Mouse (Mus musculus): ENCODE results near the gene Rufy2. TPM values are rescaled to one million over a fixed set of nuclear protein-coding genes. Genes with fewer than 3 reads are reported as not detected.
A peak's percentile ranks its signal among the peaks of the same experiment; 100 is the strongest.

Rufy2 gene
- polyA plus RNA-seq, 1 experiment from 2014 or later, result 60.3 TPM

- Histone ChIP-seq H3K27ac (replicated peaks; ENCODE audit: low read depth, low read length) (peak overlapping the region; percentile 49), H3K4me1 (ENCODE audit: control insufficient read depth, insufficient read depth, low read length) (peaks cover 29% of the 10 kb centered on the region), H3K36me3 (ENCODE audit: control insufficient read depth, insufficient read depth, low read length) (no peaks in the 10 kb centered on the region), H3K4me3 (replicated peaks; ENCODE audit: low read depth, low read length) (no peak overlapping the region), H3K9me3 (ENCODE audit: control insufficient read depth, low read length) (no peaks in the 10 kb centered on the region), H3K4me2 (ENCODE audit: low read length) (no peak overlapping the region), H3K9ac (replicated peaks; ENCODE audit: low read length) (no peak overlapping the region), H3K27me3 (ENCODE audit: control insufficient read depth, insufficient read depth, low read length) (no peaks in the 10 kb centered on the region)
- 38% methylated on average over 4 of the region's 4 CpGs for WGBS
- ATAC-seq (ENCODE audit: low FRiP score, low TSS enrichment) (no peak), DNase-seq (no peak)
Measured at GRCm38 (mm10) chr10:63028396-63028795, 48.4 kb downstream of the Rufy2 start.

GRCm38 (mm10) chr10:63032267-63032666, 52.2 kb downstream of the Rufy2 start:
- H3K9me3 ChIP-seq (ENCODE audit: control insufficient read depth, low read length), result no peaks in the 10 kb centered on the region
- 83% methylated on average over 3 of the region's 3 CpGs for WGBS
- no peak overlapping the region for H3K4me3 ChIP-seq (replicated peaks; ENCODE audit: low read depth, low read length)
- H3K9ac ChIP-seq (replicated peaks; ENCODE audit: low read length), result no peak overlapping the region
- H3K4me2 ChIP-seq (ENCODE audit: low read length), result no peak overlapping the region
- no peak for ATAC-seq (ENCODE audit: low FRiP score, low TSS enrichment)
- H3K36me3 ChIP-seq (ENCODE audit: control insufficient read depth, insufficient read depth, low read length), result no peaks in the 10 kb centered on the region
- no peaks in the 10 kb centered on the region for H3K27me3 ChIP-seq (ENCODE audit: control insufficient read depth, insufficient read depth, low read length)
- H3K4me1 ChIP-seq (ENCODE audit: control insufficient read depth, insufficient read depth, low read length), result peaks cover 7% of the 10 kb centered on the region
- no peak for DNase-seq
- H3K27ac ChIP-seq (replicated peaks; ENCODE audit: low read depth, low read length), result no peak overlapping the region

- WGBS, result 71% methylated on average over 3 of the region's 3 CpGs
- no peaks in the 10 kb centered on the region for H3K36me3 ChIP-seq (ENCODE audit: control insufficient read depth, insufficient read depth, low read length)
- no peak for DNase-seq
- no peak overlapping the region for H3K27ac ChIP-seq (replicated peaks; ENCODE audit: low read depth, low read length)
- no peak overlapping the region for H3K9ac ChIP-seq (replicated peaks; ENCODE audit: low read length)
- H3K4me2 ChIP-seq (ENCODE audit: low read length), result no peak overlapping the region
- no peak overlapping the region for H3K4me3 ChIP-seq (replicated peaks; ENCODE audit: low read depth, low read length)
- ATAC-seq (ENCODE audit: low FRiP score, low TSS enrichment), result no peak
- H3K4me1 ChIP-seq (ENCODE audit: control insufficient read depth, insufficient read depth, low read length), result peaks cover 4% of the 10 kb centered on the region; the same call in 1 of the 2 replicates
- H3K9me3 ChIP-seq (ENCODE audit: control insufficient read depth, low read length), result no peaks in the 10 kb centered on the region
- no peaks in the 10 kb centered on the region for H3K27me3 ChIP-seq (ENCODE audit: control insufficient read depth, insufficient read depth, low read length)
Measured at GRCm38 (mm10) chr10:63032956-63033355, 52.9 kb downstream of the Rufy2 start.

GRCm38 (mm10) chr10:63038571-63039320, 58.7 kb downstream of the Rufy2 start:
- Histone ChIP-seq H3K4me2 (ENCODE audit: low read length) (no peak overlapping the region), H3K4me3 (replicated peaks; ENCODE audit: low read depth, low read length) (no peak overlapping the region), H3K36me3 (ENCODE audit: control insufficient read depth, insufficient read depth, low read length) (no peaks in the 10 kb centered on the region), H3K27ac (replicated peaks; ENCODE audit: low read depth, low read length) (no peak overlapping the region), H3K4me1 (ENCODE audit: control insufficient read depth, insufficient read depth, low read length) (no peaks in the 10 kb centered on the region), H3K9ac (replicated peaks; ENCODE audit: low read length) (no peak overlapping the region), H3K27me3 (ENCODE audit: control insufficient read depth, insufficient read depth, low read length) (no peaks in the 10 kb centered on the region), H3K9me3 (ENCODE audit: control insufficient read depth, low read length) (no peaks in the 10 kb centered on the region)
- DNase-seq (no peak), ATAC-seq (ENCODE audit: low FRiP score, low TSS enrichment) (no peak)
- WGBS, result 83% methylated on average over 14 of the region's 14 CpGs

- no peak overlapping the region for H3K9ac ChIP-seq (replicated peaks; ENCODE audit: low read length)
- H3K9me3 ChIP-seq (ENCODE audit: control insufficient read depth, low read length), result no peaks in the 10 kb centered on the region
- H3K36me3 ChIP-seq (ENCODE audit: control insufficient read depth, insufficient read depth, low read length), result no peaks in the 10 kb centered on the region
- H3K4me3 ChIP-seq (replicated peaks; ENCODE audit: low read depth, low read length), result no peak overlapping the region
- ATAC-seq (ENCODE audit: low FRiP score, low TSS enrichment) (no peak), DNase-seq (no peak)
- no peaks in the 10 kb centered on the region for H3K27me3 ChIP-seq (ENCODE audit: control insufficient read depth, insufficient read depth, low read length)
- 0 out of 2 replicates have a peak overlapping the region, but pooled peaks have one; percentile 5 for H3K27ac ChIP-seq (replicated peaks; ENCODE audit: low read depth, low read length)
- 69% methylated on average over 5 of the region's 5 CpGs for WGBS
- no peaks in the 10 kb centered on the region for H3K4me1 ChIP-seq (ENCODE audit: control insufficient read depth, insufficient read depth, low read length)
- H3K4me2 ChIP-seq (ENCODE audit: low read length), result no peak overlapping the region
Measured at GRCm38 (mm10) chr10:63039867-63040628, 60.0 kb downstream of the Rufy2 start.

GRCm38 (mm10) chr10:63043154-63043553, 63.1 kb downstream of the Rufy2 start:
- Histone ChIP-seq H3K36me3 (ENCODE audit: control insufficient read depth, insufficient read depth, low read length) (no peaks in the 10 kb centered on the region), H3K4me2 (ENCODE audit: low read length) (no peak overlapping the region), H3K9me3 (ENCODE audit: control insufficient read depth, low read length) (no peaks in the 10 kb centered on the region), H3K9ac (replicated peaks; ENCODE audit: low read length) (no peak overlapping the region), H3K27me3 (ENCODE audit: control insufficient read depth, insufficient read depth, low read length) (no peaks in the 10 kb centered on the region), H3K4me3 (replicated peaks; ENCODE audit: low read depth, low read length) (no peak overlapping the region), H3K4me1 (ENCODE audit: control insufficient read depth, insufficient read depth, low read length) (no peaks in the 10 kb centered on the region), H3K27ac (replicated peaks; ENCODE audit: low read depth, low read length) (no peak overlapping the region)
- ATAC-seq (ENCODE audit: low FRiP score, low TSS enrichment), result no peak
- peak; percentile 57 for DNase-seq
- 70% methylated on average over 3 of the region's 3 CpGs for WGBS

DNA sequence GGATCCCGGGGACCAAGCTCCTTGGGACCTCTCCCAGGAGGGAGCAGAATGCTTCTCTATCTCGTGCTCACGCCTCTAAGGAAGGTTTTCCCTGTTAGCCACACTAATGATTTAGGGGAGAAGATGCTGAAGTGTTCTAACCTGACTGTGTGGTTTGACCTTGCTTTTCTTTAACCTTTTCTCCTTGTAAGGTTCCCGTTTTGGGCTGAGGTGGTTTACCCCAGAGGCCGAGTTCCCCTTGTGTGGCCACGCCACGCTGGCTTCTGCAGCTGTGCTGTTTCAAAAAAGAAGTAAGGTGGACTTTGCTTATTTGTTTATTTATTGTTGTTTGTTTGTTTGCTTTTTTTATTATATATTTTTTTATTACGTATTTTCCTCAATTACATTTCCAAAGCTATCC, 67.7 kb downstream of the Rufy2 start:
- Histone ChIP-seq H3K27ac (replicated peaks; ENCODE audit: low read depth, low read length) (no peak overlapping the region), H3K9ac (replicated peaks; ENCODE audit: low read length) (no peak overlapping the region), H3K4me1 (ENCODE audit: control insufficient read depth, insufficient read depth, low read length) (no peaks in the 10 kb centered on the region), H3K4me2 (ENCODE audit: low read length) (no peak overlapping the region), H3K9me3 (ENCODE audit: control insufficient read depth, low read length) (no peaks in the 10 kb centered on the region), H3K4me3 (replicated peaks; ENCODE audit: low read depth, low read length) (no peak overlapping the region), H3K27me3 (ENCODE audit: control insufficient read depth, insufficient read depth, low read length) (no peaks in the 10 kb centered on the region), H3K36me3 (ENCODE audit: control insufficient read depth, insufficient read depth, low read length) (no peaks in the 10 kb centered on the region)
- DNase-seq (no peak), ATAC-seq (ENCODE audit: low FRiP score, low TSS enrichment) (no peak)
- 90% methylated on average over 8 of the region's 8 CpGs for WGBS

- ATAC-seq (ENCODE audit: low FRiP score, low TSS enrichment) (no peak), DNase-seq (no peak)
- Histone ChIP-seq H3K4me3 (replicated peaks; ENCODE audit: low read depth, low read length) (no peak overlapping the region), H3K9ac (replicated peaks; ENCODE audit: low read length) (no peak overlapping the region), H3K4me2 (ENCODE audit: low read length) (no peak overlapping the region), H3K36me3 (ENCODE audit: control insufficient read depth, insufficient read depth, low read length) (no peaks in the 10 kb centered on the region), H3K4me1 (ENCODE audit: control insufficient read depth, insufficient read depth, low read length) (no peaks in the 10 kb centered on the region), H3K27me3 (ENCODE audit: control insufficient read depth, insufficient read depth, low read length) (no peaks in the 10 kb centered on the region), H3K9me3 (ENCODE audit: control insufficient read depth, low read length) (no peaks in the 10 kb centered on the region), H3K27ac (replicated peaks; ENCODE audit: low read depth, low read length) (no peak overlapping the region)
- WGBS, result 62% methylated on average over 2 of the region's 2 CpGs
Measured at GRCm38 (mm10) chr10:63049106-63049505, 69.1 kb downstream of the Rufy2 start.

GRCm38 (mm10) chr10:63051267-63051666, 71.2 kb downstream of the Rufy2 start:
- H3K4me3 ChIP-seq (replicated peaks; ENCODE audit: low read depth, low read length), result no peak overlapping the region
- no peak overlapping the region for H3K9ac ChIP-seq (replicated peaks; ENCODE audit: low read length)
- no peaks in the 10 kb centered on the region for H3K36me3 ChIP-seq (ENCODE audit: control insufficient read depth, insufficient read depth, low read length)
- no peak overlapping the region for H3K27ac ChIP-seq (replicated peaks; ENCODE audit: low read depth, low read length)
- ATAC-seq (ENCODE audit: low FRiP score, low TSS enrichment), result no peak
- no peak overlapping the region for H3K4me2 ChIP-seq (ENCODE audit: low read length)
- H3K27me3 ChIP-seq (ENCODE audit: control insufficient read depth, insufficient read depth, low read length), result no peaks in the 10 kb centered on the region
- H3K4me1 ChIP-seq (ENCODE audit: control insufficient read depth, insufficient read depth, low read length), result no peaks in the 10 kb centered on the region
- H3K9me3 ChIP-seq (ENCODE audit: control insufficient read depth, low read length), result no peaks in the 10 kb centered on the region
- DNase-seq, result no peak
- WGBS, result 63% methylated on average over 7 of the region's 7 CpGs
